Mouse (Mus musculus): ENCODE data around the gene Plod3. TPM values are rescaled to one million over a fixed set of nuclear protein-coding genes. Genes with fewer than 3 reads are reported as not detected.
"Not testable (repeated sequence)": the region's sequence is repeated elsewhere in the genome, so short reads cannot be mapped to it uniquely, and the experiment has no call there.

Gene Plod3
- polyA plus RNA-seq (2014; fragmentation: Nextera tagmentation; extraction: Ambion mirVana): 21.4 and 23.1 TPM in 2 replicates

DNA sequence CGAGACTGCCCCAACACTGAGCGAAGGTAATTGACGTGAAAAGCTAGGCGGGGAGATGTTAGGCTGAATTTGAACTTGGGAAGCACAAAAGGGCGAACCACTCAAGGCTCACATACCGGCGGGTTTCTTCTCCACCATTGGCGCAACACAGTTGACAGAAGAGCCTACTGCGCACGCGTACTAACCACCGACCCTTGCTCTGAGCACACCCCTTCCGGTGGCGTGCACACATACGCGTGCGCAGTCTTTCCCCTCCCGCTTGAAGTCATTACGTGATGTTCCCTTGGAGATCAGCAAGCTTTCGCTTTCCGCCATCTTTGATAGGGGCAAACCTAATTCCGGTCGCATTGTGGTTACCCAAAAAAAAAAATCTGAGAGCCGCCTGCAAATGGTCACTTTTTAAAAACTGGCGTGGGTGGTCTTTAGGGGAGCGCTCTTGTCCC is at the start of gene Plod3:
Gene Plod3 (plus strand): TSS at position 325 of the 443 bp plus-strand sequence.
- WGBS: 0% methylated on average over 26 of the region's 26 CpGs
- peak; percentile 94 for ATAC-seq (ENCODE audit: low FRiP score)

DNA sequence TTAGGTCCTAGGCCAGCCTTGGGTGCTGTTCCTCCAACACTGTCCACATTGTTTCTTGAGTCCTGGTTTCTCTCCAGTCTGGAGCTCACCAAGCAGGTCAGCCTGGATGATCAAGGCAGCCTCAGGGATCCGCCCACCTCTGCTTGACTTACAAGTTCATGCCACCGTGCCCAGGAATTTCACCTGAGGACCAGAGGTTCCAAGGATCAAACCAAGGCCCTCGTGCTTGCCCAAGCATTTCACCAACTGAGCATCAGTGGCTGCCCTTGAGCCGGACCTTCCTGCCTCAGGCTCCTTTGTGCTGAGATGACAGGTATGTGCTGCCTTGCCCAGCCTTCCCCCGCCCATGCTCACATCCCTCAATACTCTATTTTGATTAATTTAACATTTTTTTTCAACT is 49.2 kb upstream of the Plod3 start:
- 91% methylated on average over 5 of the region's 5 CpGs for WGBS
- Histone ChIP-seq H3K4me1 (ENCODE audit: control insufficient read depth, insufficient read depth, low read length) (no peaks in the 10 kb centered on the region), H3K27me3 (ENCODE audit: control insufficient read depth, insufficient read depth, low read length) (no peaks in the 10 kb centered on the region), H3K27ac (ENCODE audit: low read depth, low read length) (no peak overlapping the region), H3K9me3 (ENCODE audit: control insufficient read depth, low read length) (no peaks in the 10 kb centered on the region), H3K9ac (ENCODE audit: low read length) (no peak overlapping the region), H3K36me3 (ENCODE audit: control insufficient read depth, insufficient read depth, low read length) (no peaks in the 10 kb centered on the region), H3K4me3 (ENCODE audit: low read depth, low read length) (no peak overlapping the region), H3K4me2 (no peak overlapping the region)
- no peak for ATAC-seq (ENCODE audit: low FRiP score)
- DNase-seq (ENCODE audit: low spot score, missing footprints): peak; percentile 44

More for the DNA sequence above, at the start of gene Plod3:
- Histone ChIP-seq H3K9me3 (ENCODE audit: control insufficient read depth, low read length) (no peaks in the 10 kb centered on the region), H3K4me1 (ENCODE audit: control insufficient read depth, insufficient read depth, low read length) (peaks cover 11% of the 10 kb centered on the region), H3K27me3 (ENCODE audit: control insufficient read depth, insufficient read depth, low read length) (no peaks in the 10 kb centered on the region), H3K4me2 (peak within 1 kb of the TSS; percentile 97), H3K9ac (ENCODE audit: low read length) (peak within 1 kb of the TSS; percentile 98), H3K27ac (ENCODE audit: low read depth, low read length) (peak within 1 kb of the TSS; percentile 91), H3K4me3 (ENCODE audit: low read depth, low read length) (peak within 1 kb of the TSS; percentile 90), H3K36me3 (ENCODE audit: control insufficient read depth, insufficient read depth, low read length) (peaks cover 18% of the 10 kb centered on the region)
- DNase-seq (ENCODE audit: low spot score, missing footprints): peak; percentile 100

DNA sequence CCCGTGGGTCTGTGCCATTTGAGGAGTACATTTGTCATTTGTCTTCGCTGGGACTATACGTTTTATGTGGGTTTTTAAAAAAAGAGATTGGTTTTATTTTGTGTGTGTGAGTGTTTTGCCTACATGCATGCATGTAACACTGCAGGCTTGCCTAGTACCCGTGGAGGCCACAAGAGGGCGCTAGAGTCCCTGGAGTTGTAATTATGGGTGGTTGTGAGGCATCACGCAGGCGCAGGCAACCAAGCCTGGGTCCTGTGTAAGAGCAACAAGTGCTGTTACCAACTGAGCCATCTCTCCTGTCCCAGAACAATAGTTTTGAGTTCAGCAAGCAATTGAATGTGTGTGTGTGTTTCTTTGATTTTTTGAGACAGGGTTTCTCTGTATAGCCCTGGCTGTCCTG is 47.5 kb upstream of the Plod3 start:
- Histone ChIP-seq H3K9me3 (ENCODE audit: control insufficient read depth, low read length) (no peaks in the 10 kb centered on the region), H3K4me3 (ENCODE audit: low read depth, low read length) (no peak overlapping the region), H3K27ac (ENCODE audit: low read depth, low read length) (no peak overlapping the region), H3K4me2 (no peak overlapping the region), H3K36me3 (ENCODE audit: control insufficient read depth, insufficient read depth, low read length) (no peaks in the 10 kb centered on the region), H3K27me3 (ENCODE audit: control insufficient read depth, insufficient read depth, low read length) (no peaks in the 10 kb centered on the region), H3K4me1 (ENCODE audit: control insufficient read depth, insufficient read depth, low read length) (no peaks in the 10 kb centered on the region), H3K9ac (ENCODE audit: low read length) (no peak overlapping the region)
- no peak for ATAC-seq (ENCODE audit: low FRiP score)
- DNase-seq (ENCODE audit: low spot score, missing footprints): peak; percentile 75
- WGBS: 67% methylated on average over 7 of the region's 7 CpGs

DNA sequence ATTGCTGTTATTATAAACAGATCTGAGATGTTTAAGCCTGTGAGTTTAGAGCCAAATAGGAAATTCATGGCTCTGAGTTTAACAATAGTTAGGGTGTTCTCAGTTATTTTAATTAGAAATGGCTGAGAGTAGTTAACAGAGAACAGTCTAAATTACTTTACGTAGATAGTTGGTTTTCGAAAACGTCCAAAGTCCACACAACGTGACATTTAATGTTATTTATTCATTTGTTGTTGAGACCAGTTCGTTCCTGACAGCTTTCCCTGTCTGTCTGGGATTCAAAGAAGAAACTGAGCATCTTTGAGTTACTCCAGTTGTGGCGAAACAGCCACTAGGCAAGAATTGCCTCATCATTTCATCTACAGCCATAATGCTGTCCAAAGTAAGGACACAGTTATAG is 46.8 kb upstream of the Plod3 start:
- ATAC-seq (ENCODE audit: low FRiP score); H3K36me3 ChIP-seq (ENCODE audit: control insufficient read depth, insufficient read depth, low read length); DNase-seq (ENCODE audit: low spot score, missing footprints); H3K4me1 ChIP-seq (ENCODE audit: control insufficient read depth, insufficient read depth, low read length); H3K4me2 ChIP-seq; H3K27ac ChIP-seq (ENCODE audit: low read depth, low read length); H3K9me3 ChIP-seq (ENCODE audit: control insufficient read depth, low read length); H3K4me3 ChIP-seq (ENCODE audit: low read depth, low read length); H3K27me3 ChIP-seq (ENCODE audit: control insufficient read depth, insufficient read depth, low read length); H3K9ac ChIP-seq (ENCODE audit: low read length): not testable (repeated sequence)
- WGBS: 89% methylated on average over 6 of the region's 6 CpGs

DNA sequence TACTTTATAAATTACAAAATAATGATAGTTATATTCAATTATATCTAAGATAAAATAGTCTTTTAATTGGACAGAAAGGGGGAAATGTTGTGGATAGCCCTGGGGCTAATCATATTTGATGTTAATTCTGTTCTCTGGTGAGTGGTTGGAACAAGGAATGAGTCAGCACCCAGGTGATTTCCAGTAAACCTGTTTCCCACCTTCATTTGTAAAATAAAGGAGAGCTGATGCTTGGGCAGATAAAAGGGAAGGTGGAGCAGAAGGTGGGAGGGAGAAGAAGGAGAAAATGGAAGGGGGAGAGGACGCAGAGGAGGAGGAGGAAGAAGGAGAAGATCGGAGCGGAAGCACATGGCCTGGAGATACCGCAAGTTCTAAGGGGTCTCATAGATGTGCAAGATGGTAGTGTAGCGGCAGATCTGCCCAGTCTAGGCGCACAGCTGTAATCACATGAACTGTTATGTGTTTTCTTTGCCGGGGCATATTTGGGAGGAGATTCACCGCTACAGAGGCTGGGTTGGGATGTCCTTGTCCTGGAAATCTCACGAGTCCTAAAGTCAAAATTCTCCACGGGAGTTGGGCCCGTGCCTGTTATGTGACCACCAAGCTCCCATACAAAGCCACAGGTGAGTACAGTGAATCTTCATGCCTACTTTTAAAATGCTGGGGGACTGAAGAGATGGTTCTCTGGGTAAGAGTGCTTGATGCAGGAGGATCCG is 45.8 kb upstream of the Plod3 start:
- H3K36me3 ChIP-seq (ENCODE audit: control insufficient read depth, insufficient read depth, low read length): no peaks in the 10 kb centered on the region
- H3K9me3 ChIP-seq (ENCODE audit: control insufficient read depth, low read length): no peaks in the 10 kb centered on the region
- H3K27ac ChIP-seq (ENCODE audit: low read depth, low read length): no peak overlapping the region
- no peaks in the 10 kb centered on the region for H3K4me1 ChIP-seq (ENCODE audit: control insufficient read depth, insufficient read depth, low read length)
- ATAC-seq (ENCODE audit: low FRiP score): no peak
- H3K27me3 ChIP-seq (ENCODE audit: control insufficient read depth, insufficient read depth, low read length): no peaks in the 10 kb centered on the region
- WGBS: 87% methylated on average over 12 of the region's 12 CpGs
- DNase-seq (ENCODE audit: low spot score, missing footprints): peak; percentile 28
- H3K4me3 ChIP-seq (ENCODE audit: low read depth, low read length): no peak overlapping the region
- H3K9ac ChIP-seq (ENCODE audit: low read length): no peak overlapping the region
- no peak overlapping the region for H3K4me2 ChIP-seq

DNA sequence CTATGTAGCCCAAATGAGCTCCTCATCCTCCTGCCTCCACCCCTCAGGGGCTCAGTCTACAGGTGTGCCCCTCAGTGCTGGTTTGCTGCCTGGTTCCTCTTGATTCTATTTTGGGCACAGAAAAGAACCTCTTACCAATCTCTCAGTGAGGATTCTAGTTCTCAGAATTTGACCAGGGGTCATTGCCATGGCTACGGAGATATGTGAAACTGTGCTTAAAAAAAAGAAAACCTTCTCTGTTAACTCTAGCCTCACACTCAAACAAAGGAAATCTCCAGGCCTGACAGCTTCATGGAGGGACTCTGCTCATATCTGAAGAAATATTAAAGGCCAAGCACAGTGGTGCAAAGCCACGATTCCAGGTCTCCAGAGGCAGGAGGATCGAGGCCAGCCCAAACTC is 44.0 kb upstream of the Plod3 start:
- H3K36me3 ChIP-seq (ENCODE audit: control insufficient read depth, insufficient read depth, low read length): no peaks in the 10 kb centered on the region
- no peak overlapping the region for H3K9ac ChIP-seq (ENCODE audit: low read length)
- no peak for DNase-seq (ENCODE audit: low spot score, missing footprints)
- H3K27ac ChIP-seq (ENCODE audit: low read depth, low read length): no peak overlapping the region
- no peaks in the 10 kb centered on the region for H3K9me3 ChIP-seq (ENCODE audit: control insufficient read depth, low read length)
- ATAC-seq (ENCODE audit: low FRiP score): no peak
- no peaks in the 10 kb centered on the region for H3K4me1 ChIP-seq (ENCODE audit: control insufficient read depth, insufficient read depth, low read length)
- no peak overlapping the region for H3K4me2 ChIP-seq
- H3K4me3 ChIP-seq (ENCODE audit: low read depth, low read length): no peak overlapping the region
- no peaks in the 10 kb centered on the region for H3K27me3 ChIP-seq (ENCODE audit: control insufficient read depth, insufficient read depth, low read length)
- 79% methylated on average over 3 of the region's 3 CpGs for WGBS

DNA sequence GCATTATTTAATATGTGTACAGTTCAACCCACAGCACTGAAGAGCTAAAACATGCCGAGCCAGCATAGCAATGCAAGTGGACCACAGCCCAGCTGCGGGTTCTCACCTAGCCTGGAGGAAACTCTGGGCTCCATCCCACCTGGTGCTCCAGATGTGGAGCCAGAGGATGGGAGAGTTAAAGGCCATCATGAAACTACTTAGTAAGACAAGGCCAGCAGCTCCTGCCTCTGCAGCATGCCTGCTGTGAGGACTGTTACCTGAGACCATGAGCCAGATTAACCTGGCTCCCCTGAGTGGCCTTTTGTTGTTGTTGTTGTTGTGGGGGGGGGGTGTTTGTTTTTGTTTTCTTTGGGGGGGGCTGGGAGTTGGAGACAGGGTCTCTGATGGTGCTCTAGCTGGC is 43.4 kb upstream of the Plod3 start:
- Histone ChIP-seq H3K4me1 (ENCODE audit: control insufficient read depth, insufficient read depth, low read length) (no peaks in the 10 kb centered on the region), H3K9ac (ENCODE audit: low read length) (no peak overlapping the region), H3K27ac (ENCODE audit: low read depth, low read length) (no peak overlapping the region), H3K4me3 (ENCODE audit: low read depth, low read length) (no peak overlapping the region), H3K4me2 (no peak overlapping the region), H3K36me3 (ENCODE audit: control insufficient read depth, insufficient read depth, low read length) (no peaks in the 10 kb centered on the region), H3K27me3 (ENCODE audit: control insufficient read depth, insufficient read depth, low read length) (no peaks in the 10 kb centered on the region), H3K9me3 (ENCODE audit: control insufficient read depth, low read length) (no peaks in the 10 kb centered on the region)
- 83% methylated on average over 2 of the region's 2 CpGs for WGBS
- DNase-seq (ENCODE audit: low spot score, missing footprints): no peak
- ATAC-seq (ENCODE audit: low FRiP score): no peak

DNA sequence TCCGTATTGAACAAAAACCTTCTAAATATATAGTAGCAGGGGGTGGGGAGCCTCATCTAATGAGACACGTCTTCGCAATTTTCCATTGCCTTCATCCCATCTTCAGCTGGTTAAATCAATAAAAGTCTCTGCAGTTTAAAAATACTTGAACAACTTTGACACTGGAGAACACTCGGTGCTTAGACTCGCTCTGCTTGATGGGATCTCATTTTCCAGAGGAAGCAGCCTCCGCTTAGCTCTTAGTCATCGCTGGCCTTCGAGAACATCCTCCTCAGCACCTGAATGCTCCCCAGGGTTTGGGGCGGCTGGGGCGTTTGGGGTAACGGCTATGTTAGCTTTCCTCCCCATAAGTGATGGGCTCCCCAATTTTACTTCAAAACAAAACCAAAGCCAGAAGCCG is 41.7 kb upstream of the Plod3 start:
- H3K27me3 ChIP-seq (ENCODE audit: control insufficient read depth, insufficient read depth, low read length): no peaks in the 10 kb centered on the region
- no peaks in the 10 kb centered on the region for H3K9me3 ChIP-seq (ENCODE audit: control insufficient read depth, low read length)
- H3K36me3 ChIP-seq (ENCODE audit: control insufficient read depth, insufficient read depth, low read length): no peaks in the 10 kb centered on the region
- no peaks in the 10 kb centered on the region for H3K4me1 ChIP-seq (ENCODE audit: control insufficient read depth, insufficient read depth, low read length)
- DNase-seq (ENCODE audit: low spot score, missing footprints) (peak; percentile 54), ATAC-seq (ENCODE audit: low FRiP score) (no peak)
- 85% methylated on average over 12 of the region's 12 CpGs for WGBS
- H3K4me2 ChIP-seq: no peak overlapping the region
- no peak overlapping the region for H3K9ac ChIP-seq (ENCODE audit: low read length)
- no peak overlapping the region for H3K27ac ChIP-seq (ENCODE audit: low read depth, low read length)
- H3K4me3 ChIP-seq (ENCODE audit: low read depth, low read length): no peak overlapping the region

DNA sequence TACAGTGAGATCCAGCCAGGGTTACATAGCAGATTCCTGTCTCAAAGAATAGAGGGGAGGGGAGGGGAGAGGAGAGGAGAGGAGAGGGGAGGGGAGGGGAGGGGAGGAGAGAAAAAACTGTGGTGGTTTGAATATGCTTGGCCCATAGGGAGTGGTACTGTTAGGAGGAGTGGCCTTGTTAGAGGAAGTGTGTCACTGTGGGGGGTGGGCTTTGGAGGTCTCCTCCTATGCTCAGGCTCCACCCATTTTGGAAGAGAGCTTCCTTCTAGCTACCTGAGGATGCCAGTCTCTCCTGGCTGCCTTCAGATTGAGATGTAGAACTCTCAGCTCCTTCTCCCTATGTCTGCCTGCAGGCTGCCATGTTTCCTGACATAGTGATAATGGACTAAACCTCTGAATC is 38.9 kb upstream of the Plod3 start:
- DNase-seq (ENCODE audit: low spot score, missing footprints) (no peak), ATAC-seq (ENCODE audit: low FRiP score) (no peak)
- no peak overlapping the region for H3K4me3 ChIP-seq (ENCODE audit: low read depth, low read length)
- H3K9me3 ChIP-seq (ENCODE audit: control insufficient read depth, low read length): no peaks in the 10 kb centered on the region
- no peaks in the 10 kb centered on the region for H3K27me3 ChIP-seq (ENCODE audit: control insufficient read depth, insufficient read depth, low read length)
- H3K9ac ChIP-seq (ENCODE audit: low read length): no peak overlapping the region
- no peak overlapping the region for H3K27ac ChIP-seq (ENCODE audit: low read depth, low read length)
- 0 out of 2 replicates have a peak, but pooled peaks cover 2% of the 10 kb centered on the region for H3K4me1 ChIP-seq (ENCODE audit: control insufficient read depth, insufficient read depth, low read length)
- H3K4me2 ChIP-seq: no peak overlapping the region
- no peaks in the 10 kb centered on the region for H3K36me3 ChIP-seq (ENCODE audit: control insufficient read depth, insufficient read depth, low read length)

All from midbrain, embryonic 11.5 days (tissue).